Mouse (Mus musculus): ENCODE data around the gene Tsc22d3. TPM values are rescaled to one million over a fixed set of nuclear protein-coding genes. Genes with fewer than 3 reads are reported as not detected.

The Tsc22d3 gene
- polyA plus RNA-seq (2015; fragmentation: Nextera tagmentation; extraction: Ambion mirVana), result 183 and 190 TPM in 2 replicates

DNA sequence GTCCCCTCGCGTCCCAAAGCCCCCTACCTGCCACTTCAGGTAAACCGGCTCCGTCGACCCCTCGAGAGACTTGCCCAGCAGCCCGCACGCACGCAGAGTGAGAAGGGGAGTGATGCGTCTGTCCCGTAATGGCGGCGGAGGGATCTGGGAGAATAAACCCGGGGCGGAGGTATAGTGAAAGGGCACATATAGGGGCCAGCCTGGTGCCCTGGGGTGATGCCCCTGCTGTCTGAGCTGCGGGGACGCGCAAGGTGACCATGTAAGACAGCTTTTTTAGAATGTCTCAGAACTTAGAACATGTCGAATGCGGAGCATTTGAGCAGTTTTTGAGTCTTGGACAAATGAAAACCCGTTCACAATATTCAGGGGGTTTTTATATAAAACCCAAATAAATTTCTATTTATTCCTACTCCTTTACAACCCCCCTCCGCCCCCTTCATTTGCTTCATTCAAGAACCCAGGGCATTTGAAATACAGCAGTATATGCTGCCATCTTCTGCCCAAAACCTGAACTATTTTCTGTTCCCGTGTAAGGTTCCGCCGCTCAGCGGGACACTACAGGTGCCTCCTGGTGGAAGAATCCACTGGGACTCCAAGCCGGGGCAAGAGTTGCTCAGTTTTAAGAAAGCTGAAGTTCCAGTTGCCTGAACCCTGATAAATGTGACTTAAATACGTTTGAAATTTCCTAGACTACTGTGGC is at the start of gene Tsc22d3:
Gene Tsc22d3, minus strand, starts transcription at position 250 of the 700 bp plus-strand sequence.
- 19% methylated on average over 28 of the region's 28 CpGs for WGBS
- peak within 1 kb of the TSS; percentile 88 for H3K27ac ChIP-seq
- 0 out of 2 replicates have a peak, but pooled peaks have one; percentile 32 for ATAC-seq (replicated peaks; ENCODE audit: insufficient number of reproducible peaks, insufficient read depth, low FRiP score, low read depth)

DNA sequence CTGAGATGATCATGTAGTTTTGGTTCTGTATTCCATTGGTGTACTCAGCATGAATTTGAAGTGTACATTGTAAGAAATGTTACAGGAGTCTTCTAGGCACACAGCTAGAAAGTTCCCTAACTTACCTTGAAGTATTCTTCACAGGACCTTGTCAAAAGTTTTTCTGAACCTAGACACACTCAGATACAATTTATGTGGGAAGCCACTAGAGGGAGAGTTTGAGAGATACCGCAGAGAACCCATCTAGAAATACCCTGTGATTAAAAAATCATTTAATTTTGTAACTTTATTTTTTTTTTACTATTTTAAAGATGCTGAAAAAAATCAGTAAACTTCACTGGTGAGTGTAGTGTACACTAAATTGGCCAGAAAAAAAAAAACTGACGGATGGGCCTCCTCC is 39.1 kb upstream of the Tsc22d3 start:
- 73% methylated on average over 2 of the region's 2 CpGs for WGBS

More for the DNA sequence above, at the start of gene Tsc22d3:
- Histone ChIP-seq H3K9ac (peak within 1 kb of the TSS; percentile 53), H3K4me2 (peak within 1 kb of the TSS; percentile 78), H3K4me3 (peak within 1 kb of the TSS; percentile 60), H3K36me3 (no peaks in the 10 kb centered on the region), H3K9me3 (replicated peaks) (no peaks in the 10 kb centered on the region), H3K27me3 (no peaks in the 10 kb centered on the region; the same call in 1 of the 2 replicates), H3K4me1 (replicated peaks) (peaks cover 5% of the 10 kb centered on the region; the same call in 1 of the 2 replicates)

DNA sequence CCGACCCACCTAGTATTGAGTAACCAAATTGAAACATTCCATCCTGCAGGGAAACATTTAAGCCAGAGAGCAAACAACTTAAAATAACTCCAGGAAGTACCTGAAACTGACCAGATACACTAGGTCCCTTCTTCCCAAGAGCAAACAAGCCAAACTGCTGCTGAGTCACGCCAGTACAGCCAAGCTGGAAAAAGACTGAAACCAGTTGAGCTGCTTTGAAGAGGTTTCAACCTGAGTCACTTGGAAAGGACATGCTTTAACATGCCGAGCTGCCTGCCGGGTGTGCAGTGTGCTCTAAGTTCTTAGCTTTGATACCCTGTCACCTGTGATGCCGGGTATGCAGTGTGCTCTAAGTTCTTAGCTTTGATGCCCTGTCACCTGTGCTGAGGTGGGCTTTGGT is 37.6 kb upstream of the Tsc22d3 start:
- Histone ChIP-seq H3K9me3 (replicated peaks) (no peaks in the 10 kb centered on the region), H3K4me3 (no peak overlapping the region), H3K4me2 (no peak overlapping the region), H3K9ac (no peak overlapping the region), H3K36me3 (no peaks in the 10 kb centered on the region), H3K27ac (no peak overlapping the region), H3K4me1 (replicated peaks) (no peaks in the 10 kb centered on the region), H3K27me3 (peaks cover 5% of the 10 kb centered on the region; the same call in 1 of the 2 replicates)
- 60% methylated on average over 5 of the region's 5 CpGs for WGBS
- ATAC-seq (replicated peaks; ENCODE audit: insufficient number of reproducible peaks, insufficient read depth, low FRiP score, low read depth), result no peak

More for the DNA sequence above, 39.1 kb upstream of the Tsc22d3 start:
- Histone ChIP-seq H3K27me3 (peaks cover 5% of the 10 kb centered on the region; the same call in 1 of the 2 replicates), H3K27ac (no peak overlapping the region), H3K9ac (no peak overlapping the region), H3K4me2 (no peak overlapping the region), H3K4me3 (no peak overlapping the region), H3K4me1 (replicated peaks) (no peaks in the 10 kb centered on the region), H3K36me3 (no peaks in the 10 kb centered on the region), H3K9me3 (replicated peaks) (no peaks in the 10 kb centered on the region)
- ATAC-seq (replicated peaks; ENCODE audit: insufficient number of reproducible peaks, insufficient read depth, low FRiP score, low read depth), result no peak

DNA sequence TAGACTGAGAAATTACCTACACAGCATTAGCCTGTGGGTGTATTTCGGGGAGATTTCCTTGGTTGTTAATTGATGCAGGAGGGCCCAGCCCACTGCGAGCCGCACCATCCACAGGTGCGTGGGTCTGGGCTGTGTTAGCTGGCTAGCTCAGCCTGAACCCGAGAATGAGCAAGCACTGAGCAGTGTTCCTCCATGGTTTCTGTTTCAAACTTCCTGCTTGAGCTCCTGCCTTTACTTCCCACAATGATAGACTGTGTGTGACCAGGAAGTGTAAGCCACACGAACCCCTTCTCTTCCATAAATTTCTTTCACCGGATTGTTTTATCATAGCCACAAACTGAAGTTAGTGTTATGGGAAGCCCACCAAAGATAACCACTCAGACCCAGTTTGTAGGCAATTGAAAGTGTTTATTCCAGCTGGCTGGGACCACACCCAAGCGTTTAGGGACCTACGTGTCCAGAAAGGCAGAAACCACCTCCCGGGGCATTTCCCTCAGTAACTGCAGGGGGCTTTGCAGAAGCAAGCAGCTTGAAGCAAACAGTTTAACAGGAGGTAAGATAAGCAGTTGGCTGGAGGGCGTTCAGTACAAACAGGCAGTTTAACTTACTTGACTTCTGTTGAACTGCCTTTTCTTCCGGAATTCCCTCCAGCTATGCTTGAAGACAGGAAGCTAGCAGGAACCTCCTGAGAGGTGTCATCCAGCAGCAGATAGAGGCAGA is 24.6 kb upstream of the Tsc22d3 start:
- no peaks in the 10 kb centered on the region for H3K27me3 ChIP-seq
- no peaks in the 10 kb centered on the region for H3K9me3 ChIP-seq (replicated peaks)
- H3K36me3 ChIP-seq, result no peaks in the 10 kb centered on the region
- no peaks in the 10 kb centered on the region for H3K4me1 ChIP-seq (replicated peaks)
- no peak overlapping the region for H3K4me2 ChIP-seq
- no peak overlapping the region for H3K9ac ChIP-seq
- H3K4me3 ChIP-seq, result no peak overlapping the region
- ATAC-seq (replicated peaks; ENCODE audit: insufficient number of reproducible peaks, insufficient read depth, low FRiP score, low read depth), result no peak
- WGBS, result 51% methylated on average over 12 of the region's 12 CpGs
- H3K27ac ChIP-seq, result no peak overlapping the region

DNA sequence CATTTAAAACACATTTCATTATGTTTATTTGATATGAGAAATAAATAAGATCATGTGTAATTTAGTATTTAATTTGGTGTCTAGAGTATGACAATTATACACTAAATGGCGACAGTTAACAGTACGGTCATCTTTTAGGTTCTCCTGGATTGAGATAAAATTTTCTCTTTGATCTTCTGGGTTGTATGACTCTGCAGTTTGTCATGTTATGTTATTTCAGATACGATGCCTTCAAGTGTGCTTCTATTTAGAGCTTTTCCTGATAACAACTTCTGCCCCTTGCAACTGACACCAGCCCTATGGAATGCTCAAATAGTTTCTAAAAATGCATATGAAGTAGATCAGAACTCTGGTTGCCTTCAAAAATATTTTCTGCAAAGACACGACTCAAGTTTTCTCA is 9.5 kb upstream of the Tsc22d3 start:
- no peaks in the 10 kb centered on the region for H3K36me3 ChIP-seq
- H3K27me3 ChIP-seq, result no peaks in the 10 kb centered on the region
- H3K9me3 ChIP-seq (replicated peaks), result no peaks in the 10 kb centered on the region
- ATAC-seq (replicated peaks; ENCODE audit: insufficient number of reproducible peaks, insufficient read depth, low FRiP score, low read depth), result no peak
- no peak overlapping the region for H3K9ac ChIP-seq
- no peak overlapping the region for H3K4me2 ChIP-seq
- H3K4me1 ChIP-seq (replicated peaks), result no peaks in the 10 kb centered on the region
- no peak overlapping the region for H3K27ac ChIP-seq
- WGBS, result 43% methylated on average over 4 of the region's 4 CpGs
- no peak overlapping the region for H3K4me3 ChIP-seq

DNA sequence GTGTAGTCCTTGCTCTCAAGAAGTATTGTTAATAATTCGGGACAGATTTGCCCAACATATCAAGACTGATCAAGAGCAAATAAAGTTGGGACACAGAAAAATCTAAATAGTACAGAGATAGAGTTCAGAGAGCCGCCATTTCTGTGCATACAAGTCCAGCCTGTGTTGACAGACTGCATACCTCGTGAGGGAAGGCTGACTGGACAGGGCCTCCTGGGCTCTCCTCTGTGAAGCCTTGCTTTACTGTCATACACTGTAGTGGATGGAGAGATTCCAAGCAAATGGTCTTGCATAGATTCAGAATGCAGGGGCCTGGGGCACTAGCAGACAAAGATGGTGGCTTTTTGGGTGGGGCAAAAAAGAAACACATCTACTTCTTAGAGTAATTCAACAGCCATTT is 1.4 kb upstream of the Tsc22d3 start:
- H3K9me3 ChIP-seq (replicated peaks), result no peaks in the 10 kb centered on the region
- no peak overlapping the region for H3K4me2 ChIP-seq
- H3K4me3 ChIP-seq, result no peak overlapping the region
- no peak overlapping the region for H3K9ac ChIP-seq
- no peaks in the 10 kb centered on the region; the same call in 1 of the 2 replicates for H3K27me3 ChIP-seq
- H3K4me1 ChIP-seq (replicated peaks), result peaks cover 5% of the 10 kb centered on the region; the same call in 1 of the 2 replicates
- WGBS, result 59% methylated on average over 3 of the region's 3 CpGs
- H3K27ac ChIP-seq, result no peak overlapping the region
- no peak for ATAC-seq (replicated peaks; ENCODE audit: insufficient number of reproducible peaks, insufficient read depth, low FRiP score, low read depth)
- H3K36me3 ChIP-seq, result no peaks in the 10 kb centered on the region

DNA sequence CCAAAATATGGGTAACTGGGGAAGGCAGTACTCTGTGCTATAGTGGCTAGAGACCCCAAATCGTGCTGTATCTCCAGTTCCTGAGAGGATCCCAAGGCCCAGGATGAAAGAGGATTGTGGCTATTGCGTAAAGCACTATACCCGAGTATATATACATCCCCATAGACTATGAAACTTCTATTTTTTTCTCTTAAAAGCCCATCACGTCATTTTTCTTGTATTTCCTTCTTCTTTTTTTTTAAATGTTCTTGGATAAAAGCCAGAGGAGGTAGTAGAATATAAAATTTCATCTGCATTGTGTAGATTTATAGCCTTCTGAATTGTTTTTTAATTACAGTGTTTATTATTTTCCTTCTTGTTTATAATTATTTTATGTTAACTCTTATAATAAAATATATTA is 852 bp upstream of the Tsc22d3 start:
- Histone ChIP-seq H3K36me3 (no peaks in the 10 kb centered on the region), H3K27ac (no peak overlapping the region), H3K4me2 (no peak overlapping the region), H3K4me3 (no peak overlapping the region), H3K9ac (no peak overlapping the region), H3K27me3 (no peaks in the 10 kb centered on the region; the same call in 1 of the 2 replicates), H3K4me1 (replicated peaks) (peaks cover 5% of the 10 kb centered on the region; the same call in 1 of the 2 replicates), H3K9me3 (replicated peaks) (no peaks in the 10 kb centered on the region)
- WGBS, result 55% methylated on average over 4 of the region's 4 CpGs
- no peak for ATAC-seq (replicated peaks; ENCODE audit: insufficient number of reproducible peaks, insufficient read depth, low FRiP score, low read depth)

DNA sequence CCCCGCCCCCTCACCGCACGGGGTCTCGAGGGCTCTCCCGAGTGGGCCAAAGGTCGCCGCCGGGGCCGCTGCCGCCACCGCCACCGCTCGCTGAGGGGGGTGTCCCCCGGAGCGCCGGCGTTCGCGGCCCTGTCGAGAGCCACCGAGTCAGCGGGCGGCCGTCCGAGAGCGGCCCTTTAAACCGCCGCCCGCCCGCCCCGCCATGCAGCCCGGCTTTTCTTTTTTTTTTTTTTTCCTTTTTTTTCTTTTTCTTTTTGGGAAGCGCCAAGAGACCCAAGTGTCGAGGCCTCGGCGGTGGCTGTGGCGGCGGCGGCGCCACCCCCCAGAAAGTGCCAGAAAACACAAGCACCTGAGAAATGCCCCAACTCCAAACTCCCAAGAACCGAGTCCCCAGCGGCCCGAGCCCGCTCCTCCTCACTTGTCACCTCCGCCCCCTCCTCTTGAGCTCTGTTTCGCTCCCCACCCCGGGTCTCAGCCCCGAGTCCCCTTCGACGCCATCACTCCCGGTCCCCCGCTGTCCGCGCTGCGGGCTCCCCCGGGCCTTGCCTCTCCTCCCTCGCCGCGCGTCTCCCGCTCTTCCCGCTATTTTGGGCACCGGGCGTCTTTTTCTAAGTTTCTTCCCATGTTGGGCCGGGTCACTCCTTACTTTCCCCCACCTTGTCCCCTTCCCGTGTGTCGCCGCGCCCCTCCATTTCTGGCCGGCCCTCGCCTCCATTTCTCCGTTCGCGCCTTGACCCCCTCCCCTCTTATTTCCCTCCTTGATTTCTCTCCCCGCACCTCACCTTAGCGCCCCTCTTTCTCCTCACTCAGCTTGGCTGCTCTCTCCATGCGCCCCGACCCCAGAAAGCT is 674 bp downstream of the Tsc22d3 start:
- 14% methylated on average over 65 of the region's 78 CpGs for WGBS
- peak; percentile 27; the same call in 1 of the 2 replicates for ATAC-seq (replicated peaks; ENCODE audit: insufficient number of reproducible peaks, insufficient read depth, low FRiP score, low read depth)

DNA sequence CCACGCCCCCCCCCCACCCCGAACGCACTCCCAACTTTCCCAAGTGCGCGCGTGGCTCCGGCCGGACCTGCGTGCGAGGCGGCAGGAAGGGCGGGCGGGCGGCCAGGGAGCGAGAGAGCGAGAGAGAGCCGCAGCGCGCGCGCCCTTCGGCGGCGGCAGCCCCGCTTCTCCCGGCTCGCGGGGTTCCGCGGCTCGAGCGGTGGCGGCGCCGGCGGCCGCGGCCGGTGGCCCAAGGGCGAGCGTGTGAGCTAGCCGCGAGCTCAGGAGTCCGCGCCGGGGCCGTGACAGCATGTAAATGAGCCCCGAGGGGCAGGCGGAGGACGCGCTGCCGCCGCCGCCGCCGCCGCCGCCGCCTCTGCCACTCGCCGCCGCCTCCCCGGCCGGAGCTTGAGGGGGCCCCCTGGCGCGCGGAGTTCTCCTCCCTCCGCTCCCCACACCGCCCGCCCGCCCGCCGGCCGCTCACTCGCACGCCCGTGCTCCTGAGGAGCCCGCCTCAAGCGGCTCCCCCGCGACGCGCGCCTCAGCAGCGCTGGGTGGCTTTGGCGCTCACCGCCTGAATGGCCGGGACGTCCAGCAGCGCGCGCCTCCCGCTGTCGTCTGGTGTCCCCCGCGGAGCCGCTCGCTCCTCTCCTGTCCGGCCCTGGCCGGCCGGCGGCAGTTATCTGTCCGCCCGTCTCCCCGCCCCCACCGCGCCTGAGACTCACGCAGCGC is 1.5 kb downstream of the Tsc22d3 start:
- H3K27me3 ChIP-seq, result no peaks in the 10 kb centered on the region; the same call in 1 of the 2 replicates
- WGBS, result 17% methylated on average over 28 of the region's 109 CpGs
- no peaks in the 10 kb centered on the region for H3K36me3 ChIP-seq
- peaks cover 5% of the 10 kb centered on the region; the same call in 1 of the 2 replicates for H3K4me1 ChIP-seq (replicated peaks)
- peak; percentile 82 for ATAC-seq (replicated peaks; ENCODE audit: insufficient number of reproducible peaks, insufficient read depth, low FRiP score, low read depth)
- H3K4me3 ChIP-seq, result peak overlapping the region; percentile 60
- H3K9ac ChIP-seq, result peak overlapping the region; percentile 53
- H3K27ac ChIP-seq, result peak overlapping the region; percentile 88
- H3K4me2 ChIP-seq, result peak overlapping the region; percentile 78
- no peaks in the 10 kb centered on the region for H3K9me3 ChIP-seq (replicated peaks)

More for the DNA sequence above, 674 bp downstream of the Tsc22d3 start:
- Histone ChIP-seq H3K9me3 (replicated peaks) (no peaks in the 10 kb centered on the region), H3K27ac (peak overlapping the region; percentile 88), H3K9ac (peak overlapping the region; percentile 53), H3K36me3 (no peaks in the 10 kb centered on the region), H3K4me2 (peak overlapping the region; percentile 78), H3K4me3 (peak overlapping the region; percentile 60), H3K27me3 (no peaks in the 10 kb centered on the region; the same call in 1 of the 2 replicates), H3K4me1 (replicated peaks) (peaks cover 5% of the 10 kb centered on the region; the same call in 1 of the 2 replicates)

DNA sequence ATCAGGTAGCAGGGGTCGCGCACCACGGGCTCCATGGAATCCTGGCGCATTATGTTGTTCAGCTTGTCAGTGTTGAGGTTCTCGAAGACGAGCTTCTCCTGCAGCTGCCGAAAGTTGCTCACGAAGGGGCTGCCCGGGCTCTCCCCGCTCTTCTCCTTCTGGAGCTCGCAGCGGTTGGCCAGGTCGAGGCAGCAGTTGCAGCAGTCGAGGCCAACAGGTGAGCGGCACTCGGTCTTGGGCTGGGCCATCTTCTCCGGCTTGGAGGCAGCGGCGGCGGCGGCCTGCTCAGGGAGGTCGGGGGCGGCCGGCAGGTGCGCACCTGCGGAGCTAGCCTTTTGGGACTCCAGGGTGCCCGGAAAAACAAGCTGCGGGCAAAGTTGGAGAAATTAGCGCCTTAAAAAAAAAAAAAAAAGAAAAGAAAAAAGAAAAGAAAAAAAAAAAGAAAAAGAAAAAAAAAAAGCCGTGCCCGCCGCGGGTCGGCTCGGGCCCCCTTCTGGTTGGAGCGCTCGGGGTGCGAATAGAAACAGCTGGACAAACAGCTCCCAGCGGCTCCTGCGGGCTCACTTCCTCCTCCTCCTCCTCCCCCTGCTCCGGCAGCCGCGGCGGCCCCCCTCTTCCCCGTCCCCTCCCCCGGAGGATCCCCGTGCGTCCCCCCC is 2.1 kb downstream of the Tsc22d3 start:
- Histone ChIP-seq H3K4me2 (peak overlapping the region; percentile 78), H3K36me3 (no peaks in the 10 kb centered on the region), H3K27ac (no peak overlapping the region), H3K9ac (peak overlapping the region; percentile 46), H3K4me1 (replicated peaks) (peaks cover 5% of the 10 kb centered on the region; the same call in 1 of the 2 replicates), H3K4me3 (peak overlapping the region; percentile 60), H3K9me3 (replicated peaks) (no peaks in the 10 kb centered on the region), H3K27me3 (no peaks in the 10 kb centered on the region; the same call in 1 of the 2 replicates)
- 17% methylated on average over 44 of the region's 48 CpGs for WGBS
- ATAC-seq (replicated peaks; ENCODE audit: insufficient number of reproducible peaks, insufficient read depth, low FRiP score, low read depth), result 0 out of 2 replicates have a peak, but pooled peaks have one; percentile 20
